Mouse (Mus musculus) G1E (cell line): Measurements from ENCODE around the gene Wasf2.

ENCODE experiments used
- CTCF ChIP-seq: IDR thresholded peaks from 2 replicates; pipeline ENCODE4 v1.5.1; 2012; ENCODE audit warnings: low read depth, low read length, inconsistent platforms, mixed read lengths
- GATA1 ChIP-seq: IDR thresholded peaks from 2 replicates; pipeline ENCODE4 v1.6.1; 2012; ENCODE audit warnings: borderline replicate concordance, low read length, inconsistent platforms, mixed read lengths
- GATA2 ChIP-seq: IDR thresholded peaks from 2 replicates; pipeline ENCODE4 v1.6.1; 2012; ENCODE audit warnings: low read depth, low read length, inconsistent platforms, borderline replicate concordance
- POLR2AphosphoS5 ChIP-seq: IDR thresholded peaks from 2 replicates; pipeline ENCODE4 v1.6.1; 2012; ENCODE audit warnings: low read depth, low read length, inconsistent platforms; ENCODE audit not compliant: insufficient replicate concordance
- TAL1 ChIP-seq: conservative IDR thresholded peaks from 2 replicates; pipeline ENCODE4 v1.6.1; 2012; ENCODE audit warnings: low read depth, low read length, inconsistent platforms, mixed read lengths

- TF ChIP-seq CTCF (no peak), GATA1 (no peak), TAL1 (no peak), POLR2AphosphoS5 (no peak), GATA2 (no peak)
Observed at GRCm38 (mm10) chr4:133106691-133107090, 23.6 kb upstream of the Wasf2 start.
